Mouse (Mus musculus) left cerebral cortex, adult 11 months (tissue): ENCODE results near the gene Dennd5b.
"Not testable (repeated sequence)": the region's sequence is repeated elsewhere in the genome, so short reads cannot be mapped to it uniquely, and the experiment has no call there.

Experiments used
- DNase-seq: peaks from one replicate; pipeline ENCODE4 v3.0.0; 2022; ENCODE audit warnings: low spot score

Dennd5b gene

DNA sequence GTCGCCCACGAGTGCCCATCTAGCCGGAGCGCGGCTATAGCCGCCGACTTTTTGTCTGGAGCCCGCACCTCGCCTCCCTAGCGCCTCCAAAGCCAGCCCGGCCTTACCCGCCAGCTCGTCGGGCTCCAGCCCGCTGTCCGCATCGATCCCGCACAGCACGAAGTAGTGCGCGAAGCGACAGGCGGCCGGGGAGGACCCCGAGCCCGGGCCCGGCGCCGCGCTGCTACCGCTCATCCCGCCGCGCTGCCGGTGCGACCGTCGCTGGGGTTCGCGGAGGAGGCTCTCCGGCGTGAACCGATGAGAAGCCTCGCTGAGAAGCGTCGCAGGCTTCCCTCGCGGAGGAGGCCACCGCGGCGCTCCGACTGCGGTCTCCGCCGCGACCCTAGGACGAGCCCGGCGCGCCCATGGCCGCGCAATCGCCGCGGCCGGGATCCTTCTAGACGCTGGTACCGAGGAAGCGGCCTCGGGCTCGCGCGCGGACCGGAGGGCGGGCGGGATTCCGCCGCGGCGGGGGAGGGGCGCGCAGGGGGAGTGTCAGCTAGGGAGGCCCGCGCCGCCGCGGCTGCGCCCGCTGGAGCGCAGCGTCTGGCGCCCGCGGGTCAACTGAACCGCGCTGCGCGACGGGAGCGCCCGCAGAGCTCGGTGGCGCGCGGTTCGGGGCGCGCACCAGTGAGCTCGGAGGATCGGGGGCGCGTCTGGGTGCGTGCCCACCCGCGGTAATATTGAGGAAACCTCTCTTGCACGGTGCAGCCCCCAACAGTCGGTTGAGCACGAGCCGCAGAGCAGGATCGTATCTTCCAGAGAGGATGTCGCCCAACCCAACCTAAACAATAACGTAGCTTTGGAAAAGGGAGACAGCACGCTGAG, at the start of gene Dennd5b:
Gene Dennd5b (minus strand): TSS at position 605 of the 867 bp plus-strand sequence.
- peak; percentile 76 for DNase-seq

GRCm38 (mm10) chr6:149148436-149149229, 47.2 kb upstream of the Dennd5b start:
- DNase-seq, result no peak

DNA sequence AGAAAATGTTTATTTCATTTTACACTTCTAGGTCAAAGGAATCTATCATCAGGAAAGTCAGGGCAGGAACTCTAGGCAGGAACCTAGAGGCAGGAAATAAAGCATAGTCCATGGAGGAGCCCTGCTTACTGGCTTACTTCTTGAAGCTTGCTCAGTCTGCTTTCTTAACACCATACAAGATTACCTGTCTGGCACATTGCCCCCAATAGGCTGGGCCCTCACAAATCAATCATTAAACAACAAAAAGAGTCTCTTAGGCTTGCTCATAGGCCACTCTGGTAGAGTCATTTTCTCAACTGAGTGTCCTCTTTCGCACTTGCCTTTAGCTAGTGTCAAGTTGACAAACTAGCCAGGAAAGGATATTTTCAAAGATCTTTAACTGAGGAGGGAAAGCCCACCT, 43.7 kb upstream of the Dennd5b start:
- DNase-seq, result no peak

- DNase-seq, result peak; percentile 54
Observed at GRCm38 (mm10) chr6:149141393-149142173, 40.1 kb upstream of the Dennd5b start.

DNA sequence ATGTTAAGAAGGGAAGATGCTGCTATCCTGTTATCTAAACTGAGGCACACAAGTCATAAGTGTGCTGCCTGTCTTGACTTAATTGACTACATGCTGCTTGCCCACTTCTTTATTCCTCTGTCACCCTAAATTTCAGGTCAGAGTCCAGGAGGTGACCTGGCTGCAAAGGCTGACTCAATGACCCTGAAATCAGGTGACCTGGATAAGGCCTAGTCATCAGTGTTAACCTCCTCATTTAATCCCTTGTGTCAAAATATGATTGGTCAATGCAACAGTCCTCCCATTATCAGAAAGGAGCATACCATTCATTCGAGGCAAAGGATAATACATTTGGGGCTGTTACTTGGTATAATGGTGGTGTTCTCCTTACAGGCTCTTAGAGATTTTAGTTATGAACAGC, 38.0 kb upstream of the Dennd5b start, which contains the start of gene Etfbkmt:
Gene Etfbkmt (plus strand): TSS at position 379 of the 400 bp plus-strand sequence.
- DNase-seq, result no peak

DNA sequence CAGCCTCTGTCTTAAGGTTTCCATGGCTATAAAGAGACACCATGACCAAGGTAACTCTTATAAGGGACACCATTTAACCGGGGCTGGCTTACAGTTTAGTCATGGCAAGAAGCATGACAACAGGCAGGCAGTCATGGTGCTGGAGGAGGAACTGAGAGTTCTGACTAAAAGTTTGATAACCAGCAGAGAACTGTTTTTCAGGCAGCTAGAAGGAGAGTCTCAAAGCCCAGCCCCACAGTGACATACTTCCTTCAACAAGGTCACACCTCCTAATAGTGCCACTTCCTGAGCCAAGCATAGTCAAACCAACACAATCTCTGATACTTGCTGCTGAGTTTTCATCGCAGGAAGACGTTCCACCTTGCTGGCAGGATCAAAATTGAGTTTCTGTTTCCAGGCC, 37.5 kb upstream of the Dennd5b start:
- DNase-seq, result no peak

DNA sequence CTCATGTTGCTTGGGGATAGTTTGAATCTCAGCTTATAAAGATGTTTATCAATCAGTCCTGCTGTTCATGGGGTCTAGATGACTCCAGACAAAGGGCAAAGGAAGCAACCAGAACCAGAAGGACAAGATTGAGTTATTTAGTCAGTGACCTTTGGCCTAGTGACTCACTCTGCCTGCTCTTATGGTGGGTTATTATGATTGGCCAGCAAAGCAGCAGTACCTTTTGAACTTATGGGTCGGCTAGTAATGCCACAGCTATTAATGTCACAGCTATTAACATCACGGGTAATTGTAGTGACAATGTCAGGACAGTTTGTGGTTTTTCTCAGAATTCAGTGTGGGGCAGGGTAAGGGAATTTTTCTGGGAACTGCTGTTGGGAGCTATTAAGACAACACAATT, 36.5 kb upstream of the Dennd5b start:
- no peak for DNase-seq

DNA sequence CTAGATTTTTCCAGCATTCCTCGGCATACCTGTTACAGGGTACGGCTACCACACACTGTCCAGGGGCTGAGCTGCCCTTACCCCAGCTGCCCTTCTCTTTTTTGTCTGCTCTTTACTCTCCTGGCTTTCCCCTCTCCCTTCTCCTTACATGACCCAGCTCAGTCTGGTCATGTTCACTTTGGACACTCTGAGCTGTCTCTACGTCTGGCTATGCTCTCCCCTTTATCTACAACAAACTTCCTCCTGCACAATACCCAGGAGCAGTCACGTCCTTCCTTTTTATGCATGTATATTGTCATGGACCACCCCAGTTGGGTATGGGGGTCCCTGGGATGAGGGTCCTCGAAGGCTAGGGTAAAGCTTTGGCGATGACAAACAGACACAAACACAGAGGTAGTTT, 34.2 kb upstream of the Dennd5b start:
- DNase-seq, result no peak

- DNase-seq, result no peak
Observed at GRCm38 (mm10) chr6:149134391-149135150, 33.1 kb upstream of the Dennd5b start.

DNA sequence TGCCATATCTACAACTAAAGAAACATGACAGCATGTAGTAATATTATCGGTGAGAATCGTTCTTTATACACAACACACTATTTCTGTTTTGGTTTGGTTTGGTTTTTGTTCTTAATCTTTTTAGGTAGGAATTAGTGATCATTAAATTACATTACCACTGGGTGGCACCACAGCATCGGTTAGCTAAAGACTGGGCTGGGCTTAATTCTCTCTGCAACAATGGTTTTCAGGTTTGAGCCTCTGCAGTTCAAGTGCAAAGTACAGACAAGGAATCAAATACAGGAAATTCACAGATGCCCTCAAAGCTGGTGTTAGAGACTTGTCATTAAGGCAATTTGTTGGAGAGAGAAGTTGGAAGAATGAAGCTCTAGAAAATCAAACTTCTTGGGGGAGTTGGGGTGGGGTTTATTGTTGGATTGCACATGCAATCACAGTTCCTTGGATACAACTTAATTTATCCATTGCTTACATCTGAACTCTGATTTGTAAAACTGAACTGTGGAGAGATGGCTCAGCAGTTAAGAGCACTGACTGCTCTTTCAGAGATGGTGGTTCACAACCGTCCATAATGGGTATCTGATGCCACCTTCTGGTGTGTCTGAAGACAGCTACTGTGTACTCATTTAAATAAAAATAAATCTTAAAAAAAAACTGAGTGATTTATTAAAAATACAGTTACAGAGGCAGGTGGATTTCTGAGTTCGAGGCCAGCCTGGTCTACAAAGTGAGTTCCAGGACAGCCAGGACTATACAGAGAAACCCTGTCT, 31.0 kb upstream of the Dennd5b start:
- DNase-seq, result no peak

- DNase-seq, result no peak
Observed at GRCm38 (mm10) chr6:149131111-149131510, 29.6 kb upstream of the Dennd5b start.

DNA sequence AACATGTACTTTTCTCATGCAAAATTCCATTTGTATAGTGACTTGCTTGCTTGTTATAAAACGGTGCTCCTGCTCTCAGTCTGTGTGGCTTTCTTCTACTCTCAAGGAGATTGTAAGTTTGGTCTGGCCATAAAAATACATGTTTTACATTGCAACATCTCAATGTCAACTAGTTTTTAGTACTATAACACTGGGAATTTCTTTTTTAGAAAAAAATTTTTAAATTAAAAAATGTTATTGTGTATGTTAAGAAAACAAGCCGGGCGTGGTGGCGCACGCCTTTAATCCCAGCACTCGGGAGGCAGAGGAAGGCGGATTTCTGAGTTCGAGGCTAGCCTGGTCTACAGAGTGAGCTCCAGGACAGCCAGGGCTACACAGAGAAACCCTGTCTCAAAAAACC, 28.4 kb upstream of the Dennd5b start, which contains the start of gene Gm10203:
Gene Gm10203 (plus strand): TSS at position 301 of the 400 bp plus-strand sequence.
- not testable (repeated sequence) for DNase-seq

DNA sequence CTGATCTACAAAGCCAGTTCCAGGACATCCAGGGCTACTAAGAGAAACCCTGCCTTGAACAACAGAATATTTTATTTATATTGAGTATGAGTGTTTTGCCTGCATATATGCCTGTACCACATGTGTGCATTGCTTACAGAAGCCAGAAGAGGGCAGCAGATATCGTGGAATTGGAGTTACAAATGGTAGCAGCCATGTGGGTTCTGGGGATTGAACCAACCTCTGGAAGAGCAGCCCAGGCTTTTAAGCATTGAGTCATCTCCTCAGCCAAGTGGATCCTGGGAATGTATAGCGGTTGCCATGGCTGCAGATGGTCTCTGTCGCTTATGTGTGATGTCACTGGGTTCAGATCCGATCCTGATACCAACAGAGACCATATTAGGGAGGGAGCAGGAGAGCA, 25.2 kb upstream of the Dennd5b start:
- DNase-seq, result no peak

DNA sequence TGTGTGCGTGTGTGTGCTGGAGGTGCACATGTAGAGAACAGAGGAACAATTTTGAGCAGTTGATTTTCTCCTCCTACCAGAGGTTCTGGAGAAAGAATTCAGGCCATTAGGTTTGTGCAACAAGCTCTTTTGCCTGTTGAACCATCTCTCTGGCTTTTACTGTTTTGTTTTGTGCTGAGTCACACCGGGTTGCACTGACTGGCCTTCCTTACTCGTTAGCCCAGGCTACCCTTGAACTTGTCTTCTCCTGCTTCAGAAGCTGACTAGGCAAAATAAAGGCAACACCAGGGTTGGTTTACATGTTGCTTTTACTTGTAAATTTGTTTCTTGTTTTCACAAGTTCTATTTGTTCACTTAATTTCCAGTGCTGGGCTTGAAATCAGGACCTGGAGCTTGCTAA, 21.6 kb upstream of the Dennd5b start:
- no peak for DNase-seq

GRCm38 (mm10) chr6:149119853-149120252, 18.4 kb upstream of the Dennd5b start:
- peak; percentile 69 for DNase-seq

- DNase-seq, result no peak
Observed at GRCm38 (mm10) chr6:149118935-149119334, 17.5 kb upstream of the Dennd5b start.

DNA sequence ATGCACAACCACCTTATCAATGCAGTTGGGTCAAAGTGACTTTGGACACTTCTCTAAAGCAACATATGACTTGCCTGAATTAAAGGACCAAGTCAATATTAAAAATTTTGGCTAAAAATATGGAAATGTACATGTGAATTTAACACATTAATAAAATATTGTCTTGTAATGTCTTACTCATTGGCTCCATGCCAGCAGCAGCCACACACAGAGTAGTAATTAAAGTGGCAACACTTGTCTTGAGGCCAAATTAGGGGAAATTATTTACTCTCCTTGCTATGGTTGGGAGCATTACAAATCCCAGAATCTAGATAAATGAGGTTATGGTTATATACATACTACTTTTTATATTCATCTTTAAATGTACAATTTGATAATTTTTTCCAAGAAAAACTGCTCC, 15.5 kb upstream of the Dennd5b start:
- no peak for DNase-seq

DNA sequence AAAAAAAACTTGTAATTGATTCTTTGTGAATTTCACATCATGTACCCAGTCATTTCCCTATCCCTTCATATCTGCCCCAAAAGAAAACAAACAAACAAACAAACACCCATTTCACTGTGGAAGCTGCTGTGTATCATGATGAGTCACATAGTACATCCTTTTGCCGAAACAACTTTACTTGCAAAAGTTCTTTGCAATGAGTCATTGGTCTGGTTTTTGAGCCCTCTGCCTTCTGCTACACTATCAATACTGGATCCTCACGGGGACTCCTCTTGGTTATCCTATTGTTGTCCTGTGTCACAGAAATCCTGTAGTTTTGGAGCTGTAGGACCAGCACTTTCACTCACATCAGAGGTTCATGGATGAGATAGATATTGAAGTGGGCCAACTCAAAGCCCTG, 7.4 kb upstream of the Dennd5b start:
- no peak for DNase-seq

DNA sequence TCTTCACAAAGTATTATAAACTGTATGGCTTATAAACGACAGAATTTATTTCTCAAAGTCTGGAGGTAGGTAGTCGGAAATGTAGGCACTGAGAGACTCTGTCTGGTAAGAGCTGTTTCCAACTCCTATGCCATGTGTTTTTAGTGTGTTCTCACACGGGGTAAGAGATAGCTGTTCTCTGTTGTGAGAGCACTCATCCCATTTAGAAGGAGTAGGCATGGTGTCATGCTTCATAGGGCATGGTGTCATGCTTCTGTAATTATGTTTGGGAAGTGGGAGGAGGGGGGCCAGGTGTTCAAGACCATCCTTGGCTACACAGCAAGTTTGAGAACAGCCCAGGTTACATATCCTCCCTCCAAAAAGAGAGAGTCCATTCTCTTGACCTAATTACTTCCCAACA, 6.1 kb upstream of the Dennd5b start:
- DNase-seq, result no peak

- no peak for DNase-seq
Observed at GRCm38 (mm10) chr6:149103451-149103850, 2.0 kb upstream of the Dennd5b start.

DNA sequence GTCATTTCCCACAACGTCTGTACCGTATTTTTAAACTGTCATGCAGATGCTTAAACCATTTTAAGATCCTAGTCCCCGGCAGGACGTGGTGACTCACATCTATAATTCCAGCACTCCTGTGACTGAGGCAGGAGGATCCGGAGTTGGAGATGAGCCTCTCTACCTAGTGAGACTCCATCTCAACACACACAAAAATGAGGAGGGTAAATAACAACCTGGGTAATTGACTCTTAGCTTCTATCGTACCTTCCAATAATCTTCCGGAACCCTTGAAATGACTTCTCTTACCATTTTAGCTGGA, 413 bp upstream of the Dennd5b start:
- DNase-seq, result no peak
